28 mouse cellular contexts compared by ENCODE assay signal in genomic region chr2:38124727-38125126, GRCm38 (mm10).
"Had no signal": no experiment of that assay in that cellular context is flagged by ENCODE, and none has a peak within 500 bp of the region (broad histone marks: within the 10 kb centered on the region; RNA-seq: fewer than 3 reads in every experiment).

No protein-coding gene starts in this region.

- H3K27me3 ChIP-seq: embryonic facial prominence, embryonic 12.5 days; embryonic facial prominence, embryonic 13.5 days; embryonic facial prominence, embryonic 15.5 days; forebrain, embryonic 12.5 days; forebrain, embryonic 13.5 days; forebrain, embryonic 15.5 days had no signal

- H3K36me3 ChIP-seq: embryonic facial prominence, embryonic 13.5 days; forebrain, embryonic 12.5 days; forebrain, embryonic 15.5 days had no signal

- H3K4me3 ChIP-seq: embryonic facial prominence, embryonic 10.5 days; embryonic facial prominence, embryonic 12.5 days; embryonic facial prominence, embryonic 13.5 days; embryonic facial prominence, embryonic 15.5 days; erythroblast, embryonic 14.5 days; forebrain, embryonic 10.5 days; forebrain, embryonic 12.5 days; forebrain, embryonic 13.5 days; forebrain, embryonic 15.5 days; gastrocnemius, adult 2 months; heart, adult 2 months had no signal

- H3K9ac ChIP-seq: embryonic facial prominence, embryonic 12.5 days; embryonic facial prominence, embryonic 13.5 days; embryonic facial prominence, embryonic 15.5 days; forebrain, embryonic 12.5 days; forebrain, embryonic 13.5 days; forebrain, embryonic 15.5 days; forebrain, postnatal 0 days had no signal

- DNase-seq: cerebellum, adult 8-10 months; cerebellum, adult 9-10 months; cerebellum, adult 9-11 months; cerebellum, postnatal 10 days; cerebellum, postnatal 14 days; cerebellum, postnatal 25 days; cerebellum, postnatal 36 days; embryo, embryonic 11 days; forebrain, postnatal 0 days; gastrocnemius, adult 2 months; gastrocnemius, postnatal 10 days; gastrocnemius, postnatal 14 days; gastrocnemius, postnatal 25 days; gastrocnemius, postnatal 36 days; heart, adult 11 months; heart, adult 18-20 months; heart, adult 2 months had no signal

- H3K4me2 ChIP-seq: embryonic facial prominence, embryonic 12.5 days; embryonic facial prominence, embryonic 13.5 days; embryonic facial prominence, embryonic 15.5 days; forebrain, embryonic 12.5 days; forebrain, embryonic 13.5 days; forebrain, embryonic 15.5 days had no signal

- ATAC-seq: forebrain, embryonic 13.5 days; forebrain, embryonic 14.5 days; forebrain, embryonic 15.5 days; forebrain, embryonic 16.5 days; forebrain, postnatal 0 days had no signal

- H3K27ac ChIP-seq: embryonic facial prominence, embryonic 10.5 days; embryonic facial prominence, embryonic 12.5 days; embryonic facial prominence, embryonic 13.5 days; embryonic facial prominence, embryonic 15.5 days; forebrain, embryonic 12.5 days; forebrain, embryonic 13.5 days; forebrain, embryonic 15.5 days; gastrocnemius, adult 2 months; heart, adult 2 months had no signal

- H3K4me1 ChIP-seq: embryonic facial prominence, embryonic 10.5 days; embryonic facial prominence, embryonic 12.5 days; embryonic facial prominence, embryonic 13.5 days; embryonic facial prominence, embryonic 15.5 days; forebrain, embryonic 15.5 days had no signal

- H3K9me3 ChIP-seq: embryonic facial prominence, embryonic 10.5 days; embryonic facial prominence, embryonic 12.5 days; embryonic facial prominence, embryonic 13.5 days; embryonic facial prominence, embryonic 15.5 days; forebrain, embryonic 10.5 days; forebrain, embryonic 12.5 days; forebrain, embryonic 13.5 days; forebrain, embryonic 15.5 days had no signal
